Mouse (Mus musculus) hindbrain, embryonic 14.5 days (tissue): ENCODE results near the gene Cds2. TPM values are rescaled to one million over a fixed set of nuclear protein-coding genes. Genes with fewer than 3 reads are reported as not detected.
A peak's percentile ranks its signal among the peaks of the same experiment; 100 is the strongest.

Experiments used
- ATAC-seq: fragments of 200-750 bp; cut with Nextera tagmentation; 2 replicates; pipeline ENCODE4 v1.8.0; 2017; ENCODE audit warnings: moderate number of reproducible peaks, mild to moderate bottlenecking, moderate TSS enrichment, moderate library complexity; ENCODE audit not compliant: low FRiP score
- DNase-seq: peaks from one replicate; pipeline ENCODE4 v3.0.0-alpha.2; 2015; ENCODE audit warnings: low spot score
- H3K27ac ChIP-seq: fragments of 300-500 bp; sonication (generic); 2 replicates; pipeline ENCODE4 v1.5.1; 2014; ENCODE audit warnings: mild to moderate bottlenecking, moderate library complexity
- H3K27me3 ChIP-seq: fragments of 300-500 bp; sonication (generic); 2 replicates; pipeline ENCODE4 v1.6.1; 2014; ENCODE audit warnings: mild to moderate bottlenecking, low read length, mixed read lengths; ENCODE audit not compliant: control insufficient read depth, insufficient read depth
- H3K36me3 ChIP-seq: fragments of 300-500 bp; sonication (generic); replicated peaks from 2 replicates; pipeline ENCODE4 v1.6.1; 2014; ENCODE audit not compliant: control insufficient read depth, insufficient read depth
- H3K4me1 ChIP-seq: fragments of 300-500 bp; sonication (generic); replicated peaks from 2 replicates; pipeline ENCODE4 v1.6.1; 2014; ENCODE audit warnings: antibody characterized with exemption, low read length, mixed read lengths; ENCODE audit not compliant: control insufficient read depth, insufficient read depth
- H3K4me2 ChIP-seq: fragments of 300-500 bp; sonication (generic); replicated peaks from 2 replicates; pipeline ENCODE4 v1.6.1; 2014; ENCODE audit warnings: mild to moderate bottlenecking, moderate library complexity
- H3K4me3 ChIP-seq: fragments of 300-500 bp; sonication (generic); replicated peaks from 2 replicates; pipeline ENCODE4 v1.5.1; 2014; ENCODE audit warnings: mild to moderate bottlenecking, low read length
- H3K9ac ChIP-seq: fragments of 300-500 bp; sonication (generic); 2 replicates; pipeline ENCODE4 v1.6.1; 2014
- H3K9me3 ChIP-seq: fragments of 300-500 bp; sonication (generic); 2 replicates; pipeline ENCODE4 v1.6.1; 2016; ENCODE audit warnings: low read length; ENCODE audit not compliant: control insufficient read depth
- WGBS: fragments of 180-500 bp; shearing (Covaris S2); extraction: QIAGEN DNeasy Blood & Tissue Kit; methylation state at CpG from one replicate; pipeline ENCODE4 v1.1.7; 2014; 5-methylcytosine and 5-hydroxymethylcytosine counted together
- polyA plus RNA-seq: library from polyadenylated mRNA; unstranded; fragments of >200 nt; fragmentation: Nextera tagmentation; extraction: Ambion mirVana; gene quantifications from 2 replicates; pipeline ENCODE4 v1.2.1, GENCODE M21; 2014

Cds2 gene
- polyA plus RNA-seq, 1 experiment from 2014 or later: 57.2 TPM

DNA sequence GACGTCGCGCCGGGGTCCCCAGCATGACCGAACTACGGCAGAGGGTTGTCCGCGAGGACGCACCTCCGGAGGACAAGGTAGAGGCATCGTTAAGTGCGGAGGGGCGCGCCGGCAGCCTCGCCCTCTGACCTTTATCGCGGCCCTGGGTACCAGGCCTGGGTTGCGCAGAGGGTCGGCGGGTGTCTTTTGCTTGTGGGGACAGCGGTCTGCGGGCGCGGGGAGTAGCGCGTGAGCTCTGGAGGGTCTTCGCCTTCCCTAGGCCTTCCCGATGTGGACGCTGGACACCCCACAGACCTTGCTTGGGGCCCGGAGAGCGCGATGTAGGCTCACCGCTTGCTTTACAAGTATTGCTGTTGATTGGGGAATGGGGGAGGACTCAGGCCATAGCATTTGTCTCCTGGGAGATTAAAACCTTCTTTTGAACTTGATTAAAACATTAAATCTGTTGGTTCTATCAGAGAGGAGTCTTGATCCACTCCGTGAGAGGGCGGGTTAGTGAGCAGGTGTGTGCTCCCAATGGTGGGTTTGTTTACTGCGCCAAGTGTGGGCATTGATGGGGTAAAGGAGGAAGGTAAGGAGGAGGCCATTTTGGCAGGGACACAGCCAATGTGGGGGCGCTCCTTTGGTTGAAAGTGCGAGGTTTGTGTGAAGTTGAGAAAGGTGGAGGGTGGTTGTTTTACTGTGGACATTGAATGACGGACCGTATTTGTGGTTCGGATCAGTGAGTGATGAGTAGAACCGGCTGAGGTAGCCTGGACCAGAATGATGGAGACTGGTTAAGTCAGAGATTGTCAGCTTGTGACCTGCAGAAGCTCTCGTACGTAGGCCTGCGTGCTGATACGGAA is 695 bp downstream of the Cds2 start:
- Histone ChIP-seq H3K27me3 (no peaks in the 10 kb centered on the region), H3K4me1 (peaks cover 15% of the 10 kb centered on the region), H3K36me3 (no peaks in the 10 kb centered on the region), H3K4me2 (peak overlapping the region; percentile 77), H3K27ac (peak overlapping the region; percentile 88), H3K4me3 (peak overlapping the region; percentile 93), H3K9ac (peak overlapping the region; percentile 94), H3K9me3 (no peaks in the 10 kb centered on the region)
- peak; percentile 51 for DNase-seq
- under 1% methylated on average over 47 of the region's 47 CpGs for WGBS
- peak; percentile 29; the same call in 1 of the 2 replicates for ATAC-seq

DNA sequence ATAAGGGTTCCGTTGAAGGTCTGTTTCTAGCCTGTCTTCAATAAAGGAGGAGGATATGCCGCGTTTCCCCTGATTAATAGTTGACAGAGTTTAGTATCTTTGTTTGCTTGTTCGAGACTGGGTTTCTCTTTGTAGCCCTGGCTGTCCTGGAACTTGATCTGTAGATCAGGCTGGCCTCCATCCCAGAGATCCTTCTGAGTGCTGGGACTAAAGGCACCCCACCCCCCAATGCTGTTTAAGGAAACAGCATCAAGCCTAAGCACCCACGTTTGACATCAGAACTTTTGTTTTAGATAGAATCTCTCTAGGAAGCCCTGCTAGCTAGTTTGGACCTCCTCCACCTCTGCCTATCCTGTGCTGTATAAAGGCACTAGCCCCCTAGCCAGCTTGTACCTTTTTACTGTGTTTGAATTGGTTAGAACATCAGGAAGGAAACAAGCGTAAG is 1.3 kb downstream of the Cds2 start:
- WGBS: 13% methylated on average over 6 of the region's 6 CpGs
- H3K36me3 ChIP-seq: no peaks in the 10 kb centered on the region
- peak overlapping the region; percentile 77 for H3K4me2 ChIP-seq
- no peaks in the 10 kb centered on the region for H3K9me3 ChIP-seq
- DNase-seq: no peak
- no peak for ATAC-seq
- peak overlapping the region; percentile 88 for H3K27ac ChIP-seq
- no peaks in the 10 kb centered on the region for H3K27me3 ChIP-seq
- H3K9ac ChIP-seq: peak overlapping the region; percentile 94
- H3K4me3 ChIP-seq: peak overlapping the region; percentile 93
- H3K4me1 ChIP-seq: peaks cover 15% of the 10 kb centered on the region

DNA sequence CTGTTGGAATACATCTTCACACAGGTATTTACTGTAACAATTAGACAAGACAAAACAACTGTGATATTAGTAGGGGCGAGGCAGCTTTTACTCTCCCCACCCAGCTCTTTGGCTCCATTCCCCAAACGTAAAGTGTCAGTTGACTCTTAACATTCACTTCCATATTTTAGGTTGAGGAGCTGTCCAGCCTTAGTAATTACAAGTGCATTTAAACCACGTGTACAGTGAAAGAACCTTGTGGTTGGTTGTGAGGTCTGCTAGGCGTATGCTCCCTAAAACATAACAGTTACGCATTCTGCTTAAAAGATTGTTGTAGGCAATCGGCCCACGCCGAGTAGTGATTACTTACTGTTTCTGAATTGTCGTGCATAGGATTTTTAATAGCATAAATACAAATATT is 2.2 kb downstream of the Cds2 start:
- Histone ChIP-seq H3K27me3 (no peaks in the 10 kb centered on the region), H3K27ac (no peak overlapping the region), H3K4me3 (no peak overlapping the region), H3K9me3 (no peaks in the 10 kb centered on the region), H3K4me2 (peak overlapping the region; percentile 77), H3K36me3 (no peaks in the 10 kb centered on the region), H3K9ac (no peak overlapping the region), H3K4me1 (peaks cover 15% of the 10 kb centered on the region)
- 92% methylated on average over 9 of the region's 9 CpGs for WGBS
- ATAC-seq (no peak), DNase-seq (no peak)

DNA sequence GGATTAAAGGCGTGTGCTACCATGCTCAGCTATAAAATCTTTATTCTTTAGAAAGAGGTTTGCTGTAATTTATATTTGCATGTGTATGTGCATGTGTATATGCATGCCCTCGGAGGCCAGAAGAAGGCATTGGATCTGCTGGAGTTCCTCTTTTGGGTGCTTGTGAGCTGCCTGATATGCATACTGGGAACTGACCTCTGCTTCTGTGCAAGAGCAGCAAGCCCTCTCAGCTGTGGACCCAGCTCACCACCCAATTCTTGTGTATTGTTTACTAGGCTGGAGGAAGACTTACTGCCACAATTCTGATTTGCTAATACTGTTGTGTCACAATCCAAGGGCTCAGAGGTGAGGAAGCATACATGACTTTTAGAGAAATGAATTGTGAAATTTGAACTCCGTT is 3.1 kb downstream of the Cds2 start:
- Histone ChIP-seq H3K36me3 (no peaks in the 10 kb centered on the region), H3K4me3 (no peak overlapping the region), H3K27ac (no peak overlapping the region), H3K4me2 (no peak overlapping the region), H3K27me3 (no peaks in the 10 kb centered on the region), H3K4me1 (peaks cover 15% of the 10 kb centered on the region), H3K9ac (no peak overlapping the region), H3K9me3 (no peaks in the 10 kb centered on the region)
- ATAC-seq (no peak), DNase-seq (no peak)
- 89% methylated on average over 3 of the region's 3 CpGs for WGBS

DNA sequence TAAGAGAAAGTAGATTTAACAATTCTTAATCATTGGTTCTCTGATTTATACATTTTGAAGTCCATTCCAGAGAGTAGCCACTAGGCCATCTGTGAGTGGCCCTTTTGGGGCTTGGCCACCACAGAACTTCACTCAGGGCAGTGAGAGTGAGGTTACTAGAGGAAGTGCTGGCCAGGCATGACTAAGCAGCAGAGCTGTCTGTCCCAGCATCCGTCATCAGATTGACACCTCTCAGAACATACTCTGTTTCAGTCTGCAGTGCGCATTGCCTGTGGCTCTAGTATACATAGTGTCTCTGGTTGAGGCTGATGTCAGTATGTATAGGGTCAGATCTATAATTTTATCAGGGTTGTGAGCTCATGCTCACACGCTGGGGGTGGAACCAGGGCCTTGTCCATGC is 6.3 kb downstream of the Cds2 start:
- peak; percentile 18; the same call in 1 of the 2 replicates for ATAC-seq
- Histone ChIP-seq H3K4me3 (no peak overlapping the region), H3K4me1 (peaks cover 12% of the 10 kb centered on the region), H3K27me3 (no peaks in the 10 kb centered on the region), H3K9ac (no peak overlapping the region), H3K4me2 (no peak overlapping the region), H3K9me3 (no peaks in the 10 kb centered on the region), H3K27ac (no peak overlapping the region), H3K36me3 (no peaks in the 10 kb centered on the region)
- DNase-seq: no peak
- 93% methylated on average over 3 of the region's 3 CpGs for WGBS

DNA sequence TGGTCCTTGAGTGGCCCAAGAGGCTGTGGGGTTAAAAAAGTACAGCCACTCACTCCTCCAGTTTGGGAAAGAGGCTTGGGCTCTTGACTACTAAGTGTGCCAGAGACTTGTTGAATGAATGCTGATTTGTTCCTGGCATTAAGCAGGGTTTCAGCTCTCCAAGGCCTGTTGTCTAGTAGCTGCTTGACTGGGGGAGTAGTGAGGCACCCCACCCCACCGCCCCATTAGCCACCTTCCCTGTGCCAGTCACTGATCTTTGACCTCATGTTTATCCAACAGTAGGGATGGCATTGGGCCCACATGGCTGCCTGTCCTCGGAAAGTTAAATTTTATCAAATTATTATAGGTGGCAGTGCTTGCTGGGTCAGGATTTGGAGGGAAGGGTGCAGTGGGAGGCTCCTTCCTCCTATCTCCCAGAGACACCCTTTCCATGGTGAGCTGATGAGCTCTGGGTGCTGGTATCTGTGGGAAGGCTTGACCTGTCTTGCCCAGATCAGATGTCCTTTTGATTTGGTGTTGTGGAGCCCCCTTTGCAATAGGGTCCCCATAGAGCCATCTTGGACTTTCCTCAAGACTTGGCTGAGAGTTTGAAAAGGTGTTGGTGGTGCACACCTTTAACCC is 7.5 kb downstream of the Cds2 start:
- no peak for ATAC-seq
- no peak for DNase-seq
- Histone ChIP-seq H3K4me1 (no peaks in the 10 kb centered on the region), H3K9ac (no peak overlapping the region), H3K27ac (no peak overlapping the region), H3K27me3 (no peaks in the 10 kb centered on the region), H3K4me2 (no peak overlapping the region), H3K9me3 (no peaks in the 10 kb centered on the region), H3K4me3 (no peak overlapping the region), H3K36me3 (no peaks in the 10 kb centered on the region)
- 98% methylated on average over 2 of the region's 2 CpGs for WGBS

DNA sequence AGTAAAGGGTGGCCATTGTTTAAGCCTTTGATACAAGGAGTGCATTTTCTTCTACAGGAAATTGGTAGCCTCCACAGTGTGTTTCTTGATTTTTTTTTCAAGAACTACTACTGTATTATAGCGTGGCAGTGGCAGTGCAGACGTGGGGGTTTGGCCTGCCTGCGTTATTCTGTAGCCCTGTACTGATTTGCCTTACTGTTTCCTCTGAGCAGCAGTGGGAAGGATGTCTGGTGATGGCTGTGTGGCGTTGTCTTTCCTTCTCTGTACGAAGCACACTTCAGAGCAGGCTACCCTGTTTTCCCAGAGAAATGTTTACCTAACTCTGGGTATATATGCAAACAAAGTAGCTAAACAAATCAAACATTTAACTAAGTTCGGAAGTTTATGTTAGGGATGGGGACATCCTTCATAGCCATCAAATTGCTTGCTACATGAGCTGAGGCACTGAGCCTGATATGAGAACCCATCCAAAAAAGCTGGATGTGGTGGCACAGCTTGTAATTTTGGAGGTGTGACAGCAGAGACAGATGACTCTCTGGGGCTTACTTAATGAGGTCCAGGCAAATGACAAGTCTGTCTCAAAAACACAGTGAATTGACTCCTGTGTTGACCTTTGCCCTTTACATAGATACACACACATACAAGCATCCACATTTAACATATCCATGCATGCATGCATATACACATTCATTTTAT is 9.9 kb downstream of the Cds2 start:
- Histone ChIP-seq H3K4me3 (no peak overlapping the region), H3K36me3 (no peaks in the 10 kb centered on the region), H3K27me3 (no peaks in the 10 kb centered on the region), H3K9ac (no peak overlapping the region), H3K4me2 (no peak overlapping the region), H3K9me3 (no peaks in the 10 kb centered on the region), H3K27ac (no peak overlapping the region), H3K4me1 (no peaks in the 10 kb centered on the region)
- no peak for DNase-seq
- no peak for ATAC-seq
- WGBS: 71% methylated on average over 6 of the region's 6 CpGs

DNA sequence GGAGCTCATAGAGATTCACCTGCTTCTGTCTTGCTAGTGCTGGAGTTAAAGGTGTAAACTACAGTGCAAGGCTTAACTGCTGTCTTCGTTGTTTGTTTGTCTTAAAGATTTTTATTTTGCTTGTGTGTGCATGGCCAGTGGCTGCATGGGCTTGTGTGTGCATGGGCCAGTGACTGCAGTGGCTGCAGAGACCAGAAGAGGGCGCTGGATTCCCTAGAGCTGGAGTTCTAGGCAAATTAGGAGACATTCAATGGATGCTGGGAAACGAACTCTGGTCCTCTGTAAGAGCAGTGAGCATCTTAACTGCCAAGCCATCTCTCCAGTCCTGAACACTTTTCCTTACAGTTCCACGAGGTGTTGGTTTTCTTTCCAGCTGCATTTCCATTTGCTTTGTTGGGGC is 12.6 kb downstream of the Cds2 start:
- 84% methylated on average over 4 of the region's 4 CpGs for WGBS
- H3K4me1 ChIP-seq: 0 out of 2 replicates have a peak, but pooled peaks cover 4% of the 10 kb centered on the region
- no peak overlapping the region for H3K27ac ChIP-seq
- no peak for ATAC-seq
- H3K4me3 ChIP-seq: no peak overlapping the region
- peaks cover 2% of the 10 kb centered on the region; the same call in 1 of the 2 replicates for H3K36me3 ChIP-seq
- H3K4me2 ChIP-seq: no peak overlapping the region
- H3K27me3 ChIP-seq: no peaks in the 10 kb centered on the region
- no peak overlapping the region for H3K9ac ChIP-seq
- no peak for DNase-seq
- H3K9me3 ChIP-seq: no peaks in the 10 kb centered on the region

DNA sequence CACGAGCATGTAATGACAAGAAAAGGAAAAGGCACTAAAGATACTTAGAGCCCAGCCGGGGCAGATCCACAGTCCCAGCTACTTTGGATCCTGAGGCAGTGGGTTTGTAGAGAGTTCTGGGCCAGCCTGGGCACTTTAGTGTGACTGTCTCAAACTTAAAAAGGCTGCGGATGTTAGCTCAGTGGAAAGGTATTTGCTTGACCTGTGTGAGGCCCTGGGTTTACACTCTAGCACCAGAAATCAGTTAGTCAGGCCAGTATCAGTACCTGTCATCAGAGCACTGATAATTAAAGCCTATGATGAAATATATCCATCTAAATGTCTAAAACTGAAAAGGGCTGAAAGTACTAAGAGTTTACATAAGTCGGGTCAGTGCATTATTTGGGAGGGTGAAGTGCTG is 13.3 kb downstream of the Cds2 start:
- no peak for ATAC-seq
- Histone ChIP-seq H3K36me3 (peaks cover 10% of the 10 kb centered on the region; the same call in 1 of the 2 replicates), H3K4me2 (no peak overlapping the region), H3K9ac (no peak overlapping the region), H3K27ac (no peak overlapping the region), H3K9me3 (no peaks in the 10 kb centered on the region), H3K4me3 (no peak overlapping the region), H3K4me1 (0 out of 2 replicates have a peak, but pooled peaks cover 4% of the 10 kb centered on the region), H3K27me3 (no peaks in the 10 kb centered on the region)
- no peak for DNase-seq
- WGBS: 87% methylated on average over 4 of the region's 4 CpGs
